Mouse (Mus musculus) bone marrow macrophage, adult 2 months (primary cell): ENCODE results near the gene 4930432K21Rik.

Source experiments
- CTCF ChIP-seq: IDR thresholded peaks from 2 replicates; pipeline ENCODE4 v1.5.1; 2012; ENCODE audit warnings: low read depth, mild to moderate bottlenecking, low read length, moderate library complexity
- POLR2A ChIP-seq: IDR thresholded peaks from 2 replicates; pipeline ENCODE4 v1.6.1; 2012; ENCODE audit warnings: mild to moderate bottlenecking, low read depth, low read length, borderline replicate concordance

- TF ChIP-seq POLR2A (no peak), CTCF (no peak)
Measured at GRCm38 (mm10) chr8:84178592-84178991, 30.8 kb downstream of the 4930432K21Rik start.
